Mouse (Mus musculus): Measurements from ENCODE around the gene Dnah12. TPM values are rescaled to one million over a fixed set of nuclear protein-coding genes. Genes with fewer than 3 reads are reported as not detected.

Dnah12 gene
- polyA plus RNA-seq, 1 experiment = 0.15 TPM

GRCm38 (mm10) chr14:26911201-26911600 is 218.1 kb downstream of the Dnah12 start:
- H3K9ac ChIP-seq (ENCODE audit: low read depth, poor library complexity, severe bottlenecking) = no peak overlapping the region
- peak overlapping the region; percentile 67 for H3K27ac ChIP-seq (ENCODE audit: insufficient read depth, low read length)
- H3K4me3 ChIP-seq (ENCODE audit: low read depth, low read length) = no peak overlapping the region
- peaks cover 1% of the 10 kb centered on the region for H3K4me1 ChIP-seq (ENCODE audit: control insufficient read depth, insufficient read depth, low read length)
- no peaks in the 10 kb centered on the region for H3K36me3 ChIP-seq (ENCODE audit: control insufficient read depth, insufficient read depth, low read length, poor library complexity, severe bottlenecking)
- no peaks in the 10 kb centered on the region for H3K9me3 ChIP-seq (replicated peaks; ENCODE audit: control insufficient read depth, insufficient read depth, low read length, poor library complexity, severe bottlenecking)
- H3K27me3 ChIP-seq (ENCODE audit: control insufficient read depth, insufficient read depth, low read length, poor library complexity, severe bottlenecking) = no peaks in the 10 kb centered on the region
- TF ChIP-seq CTCF (IDR thresholded peaks at IDR 0.05; ENCODE audit: low read depth, low read length) (no peak), EP300 (IDR thresholded peaks at IDR 0.05; ENCODE audit: insufficient read depth, low read depth, low read length) (no peak), POLR2A (IDR thresholded peaks at IDR 0.05; ENCODE audit: insufficient read depth, low read length) (no peak)

GRCm38 (mm10) chr14:26911826-26912225 is 218.8 kb downstream of the Dnah12 start:
- no peak for TF ChIP-seq CTCF (IDR thresholded peaks at IDR 0.05; ENCODE audit: low read depth, low read length)
- no peak for TF ChIP-seq POLR2A (IDR thresholded peaks at IDR 0.05; ENCODE audit: insufficient read depth, low read length)
- TF ChIP-seq EP300 (IDR thresholded peaks at IDR 0.05; ENCODE audit: insufficient read depth, low read depth, low read length) = no peak
- peaks cover 1% of the 10 kb centered on the region for H3K4me1 ChIP-seq (ENCODE audit: control insufficient read depth, insufficient read depth, low read length)
- H3K4me3 ChIP-seq (ENCODE audit: low read depth, low read length) = no peak overlapping the region

GRCm38 (mm10) chr14:26913681-26914268 is 220.7 kb downstream of the Dnah12 start:
- H3K27me3 ChIP-seq (ENCODE audit: control insufficient read depth, insufficient read depth, low read length, poor library complexity, severe bottlenecking) = no peaks in the 10 kb centered on the region
- no peak overlapping the region for H3K4me3 ChIP-seq (ENCODE audit: low read depth, low read length)
- H3K9me3 ChIP-seq (replicated peaks; ENCODE audit: control insufficient read depth, insufficient read depth, low read length, poor library complexity, severe bottlenecking) = no peaks in the 10 kb centered on the region
- H3K9ac ChIP-seq (ENCODE audit: low read depth, poor library complexity, severe bottlenecking) = no peak overlapping the region
- H3K4me1 ChIP-seq (ENCODE audit: control insufficient read depth, insufficient read depth, low read length) = peaks cover 1% of the 10 kb centered on the region
- H3K36me3 ChIP-seq (ENCODE audit: control insufficient read depth, insufficient read depth, low read length, poor library complexity, severe bottlenecking) = peaks cover 2% of the 10 kb centered on the region; the same call in 1 of the 2 replicates
- no peak overlapping the region for H3K27ac ChIP-seq (ENCODE audit: insufficient read depth, low read length)
- TF ChIP-seq POLR2A (IDR thresholded peaks at IDR 0.05; ENCODE audit: insufficient read depth, low read length) (no peak), CTCF (IDR thresholded peaks at IDR 0.05; ENCODE audit: low read depth, low read length) (no peak), EP300 (IDR thresholded peaks at IDR 0.05; ENCODE audit: insufficient read depth, low read depth, low read length) (no peak)

More at GRCm38 (mm10) chr14:26911826-26912225, 218.8 kb downstream of the Dnah12 start:
- Histone ChIP-seq H3K36me3 (ENCODE audit: control insufficient read depth, insufficient read depth, low read length, poor library complexity, severe bottlenecking) (no peaks in the 10 kb centered on the region), H3K9ac (ENCODE audit: low read depth, poor library complexity, severe bottlenecking) (no peak overlapping the region), H3K9me3 (replicated peaks; ENCODE audit: control insufficient read depth, insufficient read depth, low read length, poor library complexity, severe bottlenecking) (no peaks in the 10 kb centered on the region), H3K27ac (ENCODE audit: insufficient read depth, low read length) (no peak overlapping the region), H3K27me3 (ENCODE audit: control insufficient read depth, insufficient read depth, low read length, poor library complexity, severe bottlenecking) (no peaks in the 10 kb centered on the region)

GRCm38 (mm10) chr14:26919310-26919709 is 226.2 kb downstream of the Dnah12 start:
- no peak overlapping the region for H3K4me3 ChIP-seq (ENCODE audit: low read depth, low read length)
- H3K9ac ChIP-seq (ENCODE audit: low read depth, poor library complexity, severe bottlenecking) = no peak overlapping the region
- H3K4me1 ChIP-seq (ENCODE audit: control insufficient read depth, insufficient read depth, low read length) = no peaks in the 10 kb centered on the region
- H3K27me3 ChIP-seq (ENCODE audit: control insufficient read depth, insufficient read depth, low read length, poor library complexity, severe bottlenecking) = no peaks in the 10 kb centered on the region
- H3K27ac ChIP-seq (ENCODE audit: insufficient read depth, low read length) = no peak overlapping the region
- H3K36me3 ChIP-seq (ENCODE audit: control insufficient read depth, insufficient read depth, low read length, poor library complexity, severe bottlenecking) = peaks cover 11% of the 10 kb centered on the region
- no peak for TF ChIP-seq POLR2A (IDR thresholded peaks at IDR 0.05; ENCODE audit: insufficient read depth, low read length)
- no peak for TF ChIP-seq EP300 (IDR thresholded peaks at IDR 0.05; ENCODE audit: insufficient read depth, low read depth, low read length)
- H3K9me3 ChIP-seq (replicated peaks; ENCODE audit: control insufficient read depth, insufficient read depth, low read length, poor library complexity, severe bottlenecking) = no peaks in the 10 kb centered on the region

- no peaks in the 10 kb centered on the region for H3K4me1 ChIP-seq (ENCODE audit: control insufficient read depth, insufficient read depth, low read length)
- H3K9ac ChIP-seq (ENCODE audit: low read depth, poor library complexity, severe bottlenecking) = no peak overlapping the region
- no peaks in the 10 kb centered on the region for H3K9me3 ChIP-seq (replicated peaks; ENCODE audit: control insufficient read depth, insufficient read depth, low read length, poor library complexity, severe bottlenecking)
- no peak overlapping the region for H3K27ac ChIP-seq (ENCODE audit: insufficient read depth, low read length)
- no peaks in the 10 kb centered on the region for H3K27me3 ChIP-seq (ENCODE audit: control insufficient read depth, insufficient read depth, low read length, poor library complexity, severe bottlenecking)
- no peak overlapping the region for H3K4me3 ChIP-seq (ENCODE audit: low read depth, low read length)
- peaks cover 13% of the 10 kb centered on the region for H3K36me3 ChIP-seq (ENCODE audit: control insufficient read depth, insufficient read depth, low read length, poor library complexity, severe bottlenecking)
- TF ChIP-seq POLR2A (IDR thresholded peaks at IDR 0.05; ENCODE audit: insufficient read depth, low read length) (no peak), CTCF (IDR thresholded peaks at IDR 0.05; ENCODE audit: low read depth, low read length) (no peak), EP300 (IDR thresholded peaks at IDR 0.05; ENCODE audit: insufficient read depth, low read depth, low read length) (no peak)
Observed at GRCm38 (mm10) chr14:26923702-26924421, 230.8 kb downstream of the Dnah12 start.

GRCm38 (mm10) chr14:26934891-26935290 is 241.8 kb downstream of the Dnah12 start:
- Histone ChIP-seq H3K9ac (ENCODE audit: low read depth, poor library complexity, severe bottlenecking) (no peak overlapping the region), H3K27ac (ENCODE audit: insufficient read depth, low read length) (no peak overlapping the region), H3K4me3 (ENCODE audit: low read depth, low read length) (no peak overlapping the region), H3K36me3 (ENCODE audit: control insufficient read depth, insufficient read depth, low read length, poor library complexity, severe bottlenecking) (peaks cover 3% of the 10 kb centered on the region), H3K9me3 (replicated peaks; ENCODE audit: control insufficient read depth, insufficient read depth, low read length, poor library complexity, severe bottlenecking) (no peaks in the 10 kb centered on the region), H3K4me1 (ENCODE audit: control insufficient read depth, insufficient read depth, low read length) (no peaks in the 10 kb centered on the region), H3K27me3 (ENCODE audit: control insufficient read depth, insufficient read depth, low read length, poor library complexity, severe bottlenecking) (no peaks in the 10 kb centered on the region)
- TF ChIP-seq CTCF (IDR thresholded peaks at IDR 0.05; ENCODE audit: low read depth, low read length) (no peak), POLR2A (IDR thresholded peaks at IDR 0.05; ENCODE audit: insufficient read depth, low read length) (no peak), EP300 (IDR thresholded peaks at IDR 0.05; ENCODE audit: insufficient read depth, low read depth, low read length) (no peak)

Measured in ES-Bruce4 (cell line).